Mouse (Mus musculus) liver, embryonic 14.5 days (tissue): Measurements from ENCODE around the gene Pigk.

Source experiments
- CTCF ChIP-seq: IDR thresholded peaks from 2 replicates; pipeline ENCODE4 v1.5.1; 2016; ENCODE audit warnings: antibody characterized with exemption, low read depth, control low read depth
- EP300 ChIP-seq: IDR thresholded peaks from 2 replicates; pipeline ENCODE4 v1.6.1; 2016; ENCODE audit warnings: antibody characterized with exemption, low read depth

DNA sequence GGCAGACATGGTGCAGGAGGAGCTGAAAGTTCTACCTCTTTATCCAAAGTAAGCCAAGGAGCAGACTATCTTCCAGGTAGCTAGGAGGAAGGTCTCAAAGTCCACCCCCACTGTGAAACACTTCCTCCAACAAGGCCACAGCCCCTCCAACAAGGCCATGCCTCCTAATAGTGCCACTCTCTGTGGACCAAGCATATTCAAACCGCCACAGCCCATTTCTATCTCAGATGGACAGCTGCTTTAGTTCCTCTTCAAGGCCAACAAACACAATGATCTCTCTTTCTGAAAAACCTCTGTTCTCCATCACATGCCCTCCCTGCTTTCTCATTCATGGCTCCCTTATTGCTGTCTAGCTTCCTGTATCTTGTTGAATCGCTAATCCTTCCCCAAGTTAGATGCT is 218.6 kb downstream of the Pigk start:
- TF ChIP-seq CTCF: no peak
- TF ChIP-seq EP300: no peak
